Mouse (Mus musculus) myocyte (in vitro differentiated cells): ENCODE results near the gene Ciapin1. TPM values are rescaled to one million over a fixed set of nuclear protein-coding genes. Genes with fewer than 3 reads are reported as not detected.

Source experiments
- H3K27me3 ChIP-seq: one replicate; pipeline ENCODE4 v1.6.1; 2011; ENCODE audit not compliant: control insufficient read depth, insufficient read depth, insufficient read length
- H3K36me3 ChIP-seq: one replicate; pipeline ENCODE4 v1.6.1; 2011; ENCODE audit not compliant: control insufficient read depth, insufficient read depth
- H3K4me2 ChIP-seq: one replicate; pipeline ENCODE4 v1.6.1; 2011; ENCODE audit warnings: low read depth, control low read depth
- H3K4me3 ChIP-seq: one replicate; pipeline ENCODE4 v1.5.1; 2011; ENCODE audit warnings: mild to moderate bottlenecking, control low read depth, moderate library complexity
- H3K79me2 ChIP-seq: one replicate; pipeline ENCODE4 v1.6.1; 2011; ENCODE audit not compliant: control insufficient read depth, insufficient read depth
- H3ac ChIP-seq: one replicate; pipeline ENCODE4 v1.6.1; 2011; ENCODE audit not compliant: control insufficient read depth, insufficient read length
- CEBPB ChIP-seq: IDR thresholded peaks from 2 replicates; pipeline ENCODE4 v1.6.1; 2011; ENCODE audit warnings: mild to moderate bottlenecking, moderate library complexity; ENCODE audit not compliant: poor library complexity, insufficient read depth, severe bottlenecking
- E2F4 ChIP-seq: IDR thresholded peaks from one replicate; pipeline ENCODE4 v1.6.1; 2011; ENCODE audit warnings: mild to moderate bottlenecking, control low read depth, moderate library complexity; ENCODE audit not compliant: insufficient read depth
- MAX ChIP-seq: IDR thresholded peaks from one replicate; pipeline ENCODE4 v1.6.1; 2011; ENCODE audit warnings: low read depth, mild to moderate bottlenecking, control low read depth
- MYOD1 ChIP-seq, 3 experiments: IDR thresholded peaks; one replicate each; pipeline ENCODE4 v1.6.1; 2011; ENCODE audit warnings: control low read depth in 2 of 3, low read depth in 2 of 3, mild to moderate bottlenecking in 2 of 3, moderate library complexity in 1 of 3; ENCODE audit not compliant: insufficient read length in 2 of 3, control insufficient read depth in 1 of 3
- MYOG ChIP-seq, 3 experiments: IDR thresholded peaks; one replicate each; pipeline ENCODE4 v1.6.1; 2011; ENCODE audit warnings: control low read depth in 2 of 3, low read depth in 2 of 3, mild to moderate bottlenecking in 2 of 3; ENCODE audit not compliant: insufficient read length in 2 of 3, control insufficient read depth in 1 of 3, insufficient read depth in 1 of 3
- POLR2A ChIP-seq: IDR thresholded peaks from one replicate; pipeline ENCODE4 v1.6.1; 2011; ENCODE audit warnings: low read depth, mild to moderate bottlenecking, control low read depth, moderate library complexity; ENCODE audit not compliant: insufficient read length
- POLR2AphosphoS2 ChIP-seq: IDR thresholded peaks from one replicate; pipeline ENCODE4 v1.6.1; 2011; ENCODE audit warnings: low read depth, control low read depth; ENCODE audit not compliant: insufficient read length
- REST ChIP-seq: IDR thresholded peaks from one replicate; pipeline ENCODE4 v1.6.1; 2011; ENCODE audit warnings: mild to moderate bottlenecking, control low read depth, moderate library complexity; ENCODE audit not compliant: insufficient read depth, insufficient read length
- SRF ChIP-seq: IDR thresholded peaks from one replicate; pipeline ENCODE4 v1.6.1; 2011; ENCODE audit warnings: low read depth; ENCODE audit not compliant: control insufficient read depth, insufficient read length
- TCF12 ChIP-seq: IDR thresholded peaks from one replicate; pipeline ENCODE4 v1.6.1; 2011; ENCODE audit warnings: mild to moderate bottlenecking, control low read depth; ENCODE audit not compliant: poor library complexity, insufficient read depth, severe bottlenecking
- TCF3 ChIP-seq: IDR thresholded peaks from one replicate; pipeline ENCODE4 v1.6.1; 2011; ENCODE audit warnings: low read depth, control low read depth; ENCODE audit not compliant: insufficient read length
- USF1 ChIP-seq: IDR thresholded peaks from one replicate; pipeline ENCODE4 v1.6.1; 2011; ENCODE audit warnings: low read depth, mild to moderate bottlenecking, control low read depth, moderate library complexity
- polyA plus RNA-seq: library from polyadenylated mRNA; unstranded; fragments of >200 nt; fragmentation: generic; extraction: Trizol; gene quantifications from one replicate; pipeline ENCODE4 v1.2.1, GENCODE M21; 2012; ENCODE audit warnings: missing spikeins

The Ciapin1 gene
- polyA plus RNA-seq, 1 experiment = 74.9 TPM

GRCm38 (mm10) chr8:94825170-94825569 lies 13.0 kb downstream of the Ciapin1 start:
- no peaks in the 10 kb centered on the region for H3K27me3 ChIP-seq
- TF ChIP-seq CEBPB (peak; percentile 98), USF1 (no peak), POLR2A (no peak), MYOG (IDR thresholded peaks at IDR 0.05; ENCODE audit: control insufficient read depth in 1 of 3, insufficient read depth in 1 of 3, insufficient read length in 2 of 3, low read depth in 2 of 3) (no peak), TCF12 (no peak), TCF3 (no peak), POLR2AphosphoS2 (no peak), REST (no peak), MYOD1 (IDR thresholded peaks at IDR 0.05; ENCODE audit: control insufficient read depth in 1 of 3, insufficient read length in 2 of 3, low read depth in 2 of 3) (no peak)
- H3K4me2 ChIP-seq = no peak overlapping the region
- H3K36me3 ChIP-seq = peaks cover 68% of the 10 kb centered on the region
- H3K79me2 ChIP-seq = no peaks in the 10 kb centered on the region
- H3K4me3 ChIP-seq = no peak overlapping the region
- H3ac ChIP-seq = no peak overlapping the region

- Histone ChIP-seq H3K79me2 (no peaks in the 10 kb centered on the region), H3K4me3 (no peak overlapping the region), H3K27me3 (no peaks in the 10 kb centered on the region), H3K36me3 (peaks cover 53% of the 10 kb centered on the region), H3ac (no peak overlapping the region), H3K4me2 (no peak overlapping the region)
- TF ChIP-seq SRF (no peak), MAX (no peak), TCF3 (no peak), POLR2A (no peak), TCF12 (no peak), MYOD1 (IDR thresholded peaks at IDR 0.05; ENCODE audit: control insufficient read depth in 1 of 3, insufficient read length in 2 of 3, low read depth in 2 of 3) (no peak), MYOG (IDR thresholded peaks at IDR 0.05; ENCODE audit: control insufficient read depth in 1 of 3, insufficient read depth in 1 of 3, insufficient read length in 2 of 3, low read depth in 2 of 3) (no peak), POLR2AphosphoS2 (peak; percentile 23)
These were observed 15.3 kb downstream of the Ciapin1 start for GRCm38 (mm10) chr8:94822637-94823560.

GRCm38 (mm10) chr8:94821381-94821780 lies 16.8 kb downstream of the Ciapin1 start:
- H3K27me3 ChIP-seq = no peaks in the 10 kb centered on the region
- no peak overlapping the region for H3K4me3 ChIP-seq
- no peak overlapping the region for H3ac ChIP-seq
- TF ChIP-seq USF1 = no peak
- peaks cover 43% of the 10 kb centered on the region for H3K36me3 ChIP-seq
- no peak overlapping the region for H3K4me2 ChIP-seq
- H3K79me2 ChIP-seq = no peaks in the 10 kb centered on the region

- H3ac ChIP-seq = no peak overlapping the region
- H3K36me3 ChIP-seq = peaks cover 34% of the 10 kb centered on the region
- TF ChIP-seq POLR2A = no peak
- no peak for TF ChIP-seq MYOG (IDR thresholded peaks at IDR 0.05; ENCODE audit: control insufficient read depth in 1 of 3, insufficient read depth in 1 of 3, insufficient read length in 2 of 3, low read depth in 2 of 3)
- TF ChIP-seq REST = no peak
- TF ChIP-seq CEBPB = no peak
- TF ChIP-seq MAX = no peak
- TF ChIP-seq MYOD1 (IDR thresholded peaks at IDR 0.05; ENCODE audit: control insufficient read depth in 1 of 3, insufficient read length in 2 of 3, low read depth in 2 of 3) = no peak
- no peak for TF ChIP-seq USF1
- no peak for TF ChIP-seq TCF12
- no peak for TF ChIP-seq POLR2AphosphoS2
- TF ChIP-seq E2F4 = no peak
- TF ChIP-seq TCF3 = no peak
- TF ChIP-seq SRF = no peak
- H3K79me2 ChIP-seq = no peaks in the 10 kb centered on the region
- no peak overlapping the region for H3K4me3 ChIP-seq
- no peaks in the 10 kb centered on the region for H3K27me3 ChIP-seq
- no peak overlapping the region for H3K4me2 ChIP-seq
These were observed 17.6 kb downstream of the Ciapin1 start for GRCm38 (mm10) chr8:94820553-94820952.

GRCm38 (mm10) chr8:94819671-94820179 lies 18.4 kb downstream of the Ciapin1 start:
- peaks cover 27% of the 10 kb centered on the region for H3K36me3 ChIP-seq
- no peaks in the 10 kb centered on the region for H3K27me3 ChIP-seq
- no peak overlapping the region for H3K4me2 ChIP-seq
- H3K79me2 ChIP-seq = no peaks in the 10 kb centered on the region
- TF ChIP-seq SRF (no peak), POLR2A (no peak), REST (no peak), CEBPB (no peak), TCF3 (no peak), TCF12 (no peak), E2F4 (no peak)
- no peak overlapping the region for H3ac ChIP-seq
- H3K4me3 ChIP-seq = no peak overlapping the region
